Mouse (Mus musculus): ENCODE measurements around the gene Slc36a2. TPM values are rescaled to one million over a fixed set of nuclear protein-coding genes. Genes with fewer than 3 reads are reported as not detected.

The Slc36a2 gene
- polyA plus RNA-seq, 1 experiment from 2014 or later: 0.71 TPM

Other genes with a start within 250 kb of the Slc36a2 start
- 16.3 and 18.6 TPM in 2 replicates for gene Tnip1, start 222.2 kb downstream of the Slc36a2 start, polyA plus RNA-seq (2015; fragmentation: Nextera tagmentation; extraction: Ambion mirVana)
- 58.4 and 67.8 TPM in 2 replicates for gene Anxa6, start 151.6 kb downstream of the Slc36a2 start, polyA plus RNA-seq (2015; fragmentation: Nextera tagmentation; extraction: Ambion mirVana)
- gene Ccdc69, start 106.9 kb downstream of the Slc36a2 start, polyA plus RNA-seq (2015; fragmentation: Nextera tagmentation; extraction: Ambion mirVana): 0.45 and 0.49 TPM in 2 replicates
- gene Gm2a, start 87.0 kb downstream of the Slc36a2 start, polyA plus RNA-seq (2015; fragmentation: Nextera tagmentation; extraction: Ambion mirVana): 31.4 and 32.1 TPM in 2 replicates
- gene Slc36a3, start 33.4 kb downstream of the Slc36a2 start, polyA plus RNA-seq (2015; fragmentation: Nextera tagmentation; extraction: Ambion mirVana): not detected in 2 replicates
- gene Slc36a1, start 19.3 kb upstream of the Slc36a2 start, polyA plus RNA-seq (2015; fragmentation: Nextera tagmentation; extraction: Ambion mirVana): 3.2 and 5.6 TPM in 2 replicates
- gene Fat2, start 151.5 kb upstream of the Slc36a2 start, polyA plus RNA-seq (2015; fragmentation: Nextera tagmentation; extraction: Ambion mirVana): 0.25 and 0.40 TPM in 2 replicates
- gene Sparc, start 238.1 kb upstream of the Slc36a2 start, polyA plus RNA-seq (2015; fragmentation: Nextera tagmentation; extraction: Ambion mirVana): 578 and 599 TPM in 2 replicates

All from hindbrain, embryonic 15.5 days (tissue).